Mouse (Mus musculus): Measurements from ENCODE around the gene Kcnq5. TPM values are rescaled to one million over a fixed set of nuclear protein-coding genes. Genes with fewer than 3 reads are reported as not detected.
A peak's percentile ranks its signal among the peaks of the same experiment; 100 is the strongest.
"Not testable (repeated sequence)": the region's sequence is repeated elsewhere in the genome, so short reads cannot be mapped to it uniquely, and the experiment has no call there.

Kcnq5 gene
- polyA plus RNA-seq, 1 experiment from 2014 or later, result 0.72 TPM

GRCm38 (mm10) chr1:21600606-21601005 is 361.1 kb downstream of the Kcnq5 start:
- WGBS, result 78% methylated on average over 4 of the region's 4 CpGs
- Histone ChIP-seq H3K36me3 (no peaks in the 10 kb centered on the region), H3K4me1 (replicated peaks) (no peaks in the 10 kb centered on the region), H3K27me3 (ENCODE audit: insufficient read depth, poor library complexity, severe bottlenecking) (no peaks in the 10 kb centered on the region), H3K27ac (no peak overlapping the region), H3K9me3 (no peaks in the 10 kb centered on the region), H3K4me3 (no peak overlapping the region)
- no peak for DNase-seq (ENCODE audit: low spot score)

DNA sequence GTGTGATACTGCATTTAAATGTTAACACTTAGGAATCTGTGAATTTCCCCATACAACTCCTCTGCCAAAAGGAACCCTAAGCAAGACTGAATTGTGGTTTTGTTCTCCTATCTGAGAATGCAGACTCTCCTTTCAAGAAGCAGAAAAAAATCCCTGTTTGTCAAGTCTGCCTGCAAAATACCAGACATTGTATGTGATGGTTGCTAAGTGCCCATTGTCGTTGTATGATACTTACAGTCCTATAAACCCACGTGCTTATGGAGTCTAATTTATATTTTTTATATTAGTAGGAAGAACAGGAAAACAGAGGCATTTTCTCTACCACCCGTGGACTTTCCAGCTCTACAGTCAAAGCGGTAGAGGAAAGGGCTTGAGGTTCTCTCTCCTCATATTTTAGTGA is 367.9 kb downstream of the Kcnq5 start:
- no peak overlapping the region for H3K4me3 ChIP-seq
- no peaks in the 10 kb centered on the region for H3K9me3 ChIP-seq
- H3K4me1 ChIP-seq (replicated peaks), result no peaks in the 10 kb centered on the region
- H3K27me3 ChIP-seq (ENCODE audit: insufficient read depth, poor library complexity, severe bottlenecking), result no peaks in the 10 kb centered on the region
- WGBS, result 64% methylated on average over 4 of the region's 4 CpGs
- H3K27ac ChIP-seq, result no peak overlapping the region
- H3K36me3 ChIP-seq, result no peaks in the 10 kb centered on the region
- DNase-seq (ENCODE audit: low spot score), result no peak

- H3K4me1 ChIP-seq (replicated peaks); H3K27ac ChIP-seq; H3K36me3 ChIP-seq; DNase-seq (ENCODE audit: low spot score); H3K4me3 ChIP-seq; H3K9me3 ChIP-seq; H3K27me3 ChIP-seq (ENCODE audit: insufficient read depth, poor library complexity, severe bottlenecking): not testable (repeated sequence)
- WGBS, result 87% methylated on average over 2 of the region's 2 CpGs
Measured at GRCm38 (mm10) chr1:21567397-21567796, 394.3 kb downstream of the Kcnq5 start.

GRCm38 (mm10) chr1:21554630-21555029 is 407.1 kb downstream of the Kcnq5 start:
- H3K27ac ChIP-seq, result no peak overlapping the region
- no peaks in the 10 kb centered on the region for H3K4me1 ChIP-seq (replicated peaks)
- H3K4me3 ChIP-seq, result no peak overlapping the region
- 80% methylated on average over 6 of the region's 6 CpGs for WGBS
- DNase-seq (ENCODE audit: low spot score), result no peak
- no peaks in the 10 kb centered on the region for H3K27me3 ChIP-seq (ENCODE audit: insufficient read depth, poor library complexity, severe bottlenecking)
- H3K9me3 ChIP-seq, result no peaks in the 10 kb centered on the region
- H3K36me3 ChIP-seq, result no peaks in the 10 kb centered on the region

GRCm38 (mm10) chr1:21552715-21553114 is 409.0 kb downstream of the Kcnq5 start:
- Histone ChIP-seq H3K4me1 (replicated peaks) (no peaks in the 10 kb centered on the region), H3K27me3 (ENCODE audit: insufficient read depth, poor library complexity, severe bottlenecking) (no peaks in the 10 kb centered on the region), H3K27ac (no peak overlapping the region), H3K4me3 (no peak overlapping the region), H3K9me3 (no peaks in the 10 kb centered on the region), H3K36me3 (no peaks in the 10 kb centered on the region)
- DNase-seq (ENCODE audit: low spot score), result no peak
- WGBS, result 95% methylated on average over 2 of the region's 2 CpGs

DNA sequence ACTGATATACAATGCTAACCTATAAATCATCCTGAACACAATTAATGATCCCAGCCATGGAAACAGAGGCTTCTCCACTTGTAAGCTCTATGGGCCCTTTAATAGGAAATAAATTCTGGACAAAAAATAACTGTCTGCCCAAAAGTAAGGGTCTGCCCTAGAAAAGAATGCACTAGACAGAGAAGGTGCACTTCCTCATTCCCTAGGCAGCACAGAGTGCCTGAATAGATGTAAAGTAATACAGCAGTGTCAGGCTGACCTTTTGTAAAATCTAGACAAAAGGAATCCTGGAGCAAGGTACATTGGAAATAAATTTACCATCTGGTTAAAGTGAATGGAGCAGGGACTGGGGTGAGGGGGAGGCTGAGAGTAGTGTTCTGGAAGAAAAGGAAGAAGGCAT is 417.8 kb downstream of the Kcnq5 start:
- no peak overlapping the region for H3K4me3 ChIP-seq
- H3K9me3 ChIP-seq, result no peaks in the 10 kb centered on the region
- H3K27ac ChIP-seq, result no peak overlapping the region
- no peaks in the 10 kb centered on the region for H3K27me3 ChIP-seq (ENCODE audit: insufficient read depth, poor library complexity, severe bottlenecking)
- no peaks in the 10 kb centered on the region for H3K4me1 ChIP-seq (replicated peaks)
- no peaks in the 10 kb centered on the region for H3K36me3 ChIP-seq
- DNase-seq (ENCODE audit: low spot score), result no peak

DNA sequence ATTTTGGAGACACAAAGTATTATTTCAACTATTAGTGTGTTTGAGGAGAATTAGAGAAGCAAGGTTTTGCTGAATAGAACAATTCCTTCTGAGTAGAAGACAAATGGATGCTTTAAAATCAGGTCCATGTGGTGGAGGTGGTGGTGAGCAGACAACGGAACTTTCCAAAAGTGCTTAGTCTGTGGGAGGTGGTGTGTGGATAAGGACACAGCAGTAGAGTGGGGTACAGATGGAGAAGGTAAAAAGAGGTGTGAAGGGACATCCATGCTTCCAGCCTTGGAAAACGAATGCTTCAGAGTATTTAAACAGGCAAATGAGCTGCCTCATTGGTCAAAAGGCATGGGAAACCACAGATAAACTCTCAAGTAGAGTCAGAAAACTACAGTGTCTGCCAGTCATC is 422.3 kb downstream of the Kcnq5 start:
- no peaks in the 10 kb centered on the region for H3K27me3 ChIP-seq (ENCODE audit: insufficient read depth, poor library complexity, severe bottlenecking)
- no peaks in the 10 kb centered on the region for H3K36me3 ChIP-seq
- H3K9me3 ChIP-seq, result no peaks in the 10 kb centered on the region
- H3K4me1 ChIP-seq (replicated peaks), result no peaks in the 10 kb centered on the region
- H3K27ac ChIP-seq, result no peak overlapping the region
- H3K4me3 ChIP-seq, result no peak overlapping the region
- WGBS, result 82% methylated on average over 2 of the region's 2 CpGs
- DNase-seq (ENCODE audit: low spot score), result no peak

DNA sequence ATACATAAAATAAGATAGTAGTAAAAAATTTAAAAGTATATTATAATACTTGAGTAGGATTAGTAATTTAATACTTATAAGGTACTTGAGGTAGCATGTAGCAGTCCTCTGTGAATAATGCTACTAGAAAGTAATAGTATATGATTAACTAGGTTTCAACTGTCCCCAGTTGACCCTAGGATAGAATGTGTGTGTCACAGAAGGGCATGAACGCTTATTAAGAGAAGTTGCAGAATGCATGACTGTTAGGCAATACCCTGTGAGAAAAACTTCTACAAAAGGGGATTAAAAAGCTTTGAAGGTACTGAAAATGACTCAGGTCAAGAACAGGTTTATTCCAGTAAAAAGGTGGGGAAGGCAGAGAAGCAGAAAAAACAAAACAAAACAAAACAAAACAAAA is 430.9 kb downstream of the Kcnq5 start:
- DNase-seq (ENCODE audit: low spot score), result no peak
- 78% methylated on average over 1 of the region's 1 CpGs for WGBS

GRCm38 (mm10) chr1:21521995-21522394 is 439.7 kb downstream of the Kcnq5 start:
- 72% methylated on average over 10 of the region's 10 CpGs for WGBS
- Histone ChIP-seq H3K27ac (no peak overlapping the region), H3K36me3 (no peaks in the 10 kb centered on the region), H3K27me3 (ENCODE audit: insufficient read depth, poor library complexity, severe bottlenecking) (no peaks in the 10 kb centered on the region), H3K4me1 (replicated peaks) (no peaks in the 10 kb centered on the region), H3K9me3 (no peaks in the 10 kb centered on the region), H3K4me3 (no peak overlapping the region)
- no peak for DNase-seq (ENCODE audit: low spot score)

More for the DNA sequence above, 430.9 kb downstream of the Kcnq5 start:
- no peaks in the 10 kb centered on the region for H3K4me1 ChIP-seq (replicated peaks)
- no peaks in the 10 kb centered on the region for H3K9me3 ChIP-seq
- no peak overlapping the region for H3K4me3 ChIP-seq
- no peak overlapping the region for H3K27ac ChIP-seq
- no peaks in the 10 kb centered on the region for H3K27me3 ChIP-seq (ENCODE audit: insufficient read depth, poor library complexity, severe bottlenecking)
- no peaks in the 10 kb centered on the region for H3K36me3 ChIP-seq

DNA sequence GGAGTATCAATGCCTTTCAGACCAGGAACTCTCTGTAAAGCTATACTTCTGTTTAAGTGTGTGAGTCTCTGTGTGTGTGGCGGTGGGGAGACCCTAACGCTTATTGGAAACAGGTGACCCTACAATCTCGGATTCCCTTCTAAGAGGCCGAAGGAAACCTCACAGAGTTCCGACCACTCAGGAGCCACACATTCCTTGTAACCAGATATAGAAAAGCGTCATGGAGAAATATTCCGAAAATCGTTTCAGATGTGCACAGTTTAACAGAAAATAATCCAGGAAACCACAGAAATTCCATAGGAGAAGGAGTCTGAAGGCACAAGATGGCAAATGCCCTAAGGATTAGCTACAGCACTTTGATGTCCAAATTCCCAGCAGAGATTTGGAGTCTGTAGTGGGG is 440.3 kb downstream of the Kcnq5 start:
- peak; percentile 6 for DNase-seq (ENCODE audit: low spot score)
- Histone ChIP-seq H3K9me3 (no peaks in the 10 kb centered on the region), H3K36me3 (no peaks in the 10 kb centered on the region), H3K4me3 (no peak overlapping the region), H3K27me3 (ENCODE audit: insufficient read depth, poor library complexity, severe bottlenecking) (no peaks in the 10 kb centered on the region), H3K4me1 (replicated peaks) (no peaks in the 10 kb centered on the region), H3K27ac (no peak overlapping the region)
- WGBS, result 79% methylated on average over 8 of the region's 8 CpGs

DNA sequence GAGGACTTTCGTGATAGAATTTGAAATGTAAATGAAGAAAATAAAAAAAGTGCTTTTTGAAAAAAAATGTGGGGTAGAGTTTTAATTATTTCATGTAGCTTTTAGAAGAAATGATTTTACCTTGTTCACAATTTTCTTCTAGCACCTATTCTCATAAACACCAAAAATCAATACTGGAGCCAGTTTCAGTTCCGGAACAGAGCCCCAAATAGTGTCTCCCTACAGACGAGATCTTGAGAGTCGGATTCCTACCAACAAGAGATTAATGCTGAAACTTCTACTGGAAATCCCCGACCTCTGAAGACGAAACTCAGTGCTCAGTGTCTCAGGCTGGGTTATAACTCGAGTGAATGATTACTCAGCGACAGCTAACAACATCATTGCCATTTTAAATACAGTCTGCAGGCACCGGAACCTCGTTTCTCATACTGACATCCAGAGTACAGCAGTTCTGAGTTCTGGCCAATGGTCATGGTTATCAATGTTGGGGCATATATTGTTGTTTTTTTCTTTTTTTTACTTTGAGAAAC is 441.6 kb downstream of the Kcnq5 start:
- Histone ChIP-seq H3K9me3 (no peaks in the 10 kb centered on the region), H3K36me3 (no peaks in the 10 kb centered on the region), H3K27ac (no peak overlapping the region), H3K27me3 (ENCODE audit: insufficient read depth, poor library complexity, severe bottlenecking) (no peaks in the 10 kb centered on the region), H3K4me3 (no peak overlapping the region), H3K4me1 (replicated peaks) (no peaks in the 10 kb centered on the region)
- WGBS, result 88% methylated on average over 10 of the region's 10 CpGs
- DNase-seq (ENCODE audit: low spot score), result no peak

DNA sequence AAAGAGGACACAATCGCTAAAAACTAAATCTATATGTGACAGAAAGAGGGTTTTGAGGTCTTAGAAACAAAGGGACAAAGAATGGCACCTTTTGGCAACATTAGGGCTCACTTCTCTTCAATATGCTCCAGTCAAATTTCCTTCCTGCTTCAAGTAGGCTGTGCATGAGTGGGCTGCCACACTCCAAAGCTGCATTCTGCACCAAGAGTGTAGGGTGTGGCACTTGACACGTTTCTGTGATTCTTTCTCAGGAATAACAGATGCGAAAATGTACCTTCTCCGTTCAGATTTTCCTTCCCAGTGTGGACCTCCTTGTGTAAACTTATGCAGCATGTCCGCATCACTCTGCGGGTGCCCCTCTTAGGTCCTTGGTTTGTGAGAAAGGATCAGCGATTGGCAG is 455.1 kb downstream of the Kcnq5 start:
- no peak overlapping the region for H3K27ac ChIP-seq
- H3K36me3 ChIP-seq, result no peaks in the 10 kb centered on the region
- H3K9me3 ChIP-seq, result no peaks in the 10 kb centered on the region
- no peak for DNase-seq (ENCODE audit: low spot score)
- WGBS, result 84% methylated on average over 7 of the region's 7 CpGs
- H3K4me1 ChIP-seq (replicated peaks), result no peaks in the 10 kb centered on the region
- no peak overlapping the region for H3K4me3 ChIP-seq
- H3K27me3 ChIP-seq (ENCODE audit: insufficient read depth, poor library complexity, severe bottlenecking), result no peaks in the 10 kb centered on the region

DNA sequence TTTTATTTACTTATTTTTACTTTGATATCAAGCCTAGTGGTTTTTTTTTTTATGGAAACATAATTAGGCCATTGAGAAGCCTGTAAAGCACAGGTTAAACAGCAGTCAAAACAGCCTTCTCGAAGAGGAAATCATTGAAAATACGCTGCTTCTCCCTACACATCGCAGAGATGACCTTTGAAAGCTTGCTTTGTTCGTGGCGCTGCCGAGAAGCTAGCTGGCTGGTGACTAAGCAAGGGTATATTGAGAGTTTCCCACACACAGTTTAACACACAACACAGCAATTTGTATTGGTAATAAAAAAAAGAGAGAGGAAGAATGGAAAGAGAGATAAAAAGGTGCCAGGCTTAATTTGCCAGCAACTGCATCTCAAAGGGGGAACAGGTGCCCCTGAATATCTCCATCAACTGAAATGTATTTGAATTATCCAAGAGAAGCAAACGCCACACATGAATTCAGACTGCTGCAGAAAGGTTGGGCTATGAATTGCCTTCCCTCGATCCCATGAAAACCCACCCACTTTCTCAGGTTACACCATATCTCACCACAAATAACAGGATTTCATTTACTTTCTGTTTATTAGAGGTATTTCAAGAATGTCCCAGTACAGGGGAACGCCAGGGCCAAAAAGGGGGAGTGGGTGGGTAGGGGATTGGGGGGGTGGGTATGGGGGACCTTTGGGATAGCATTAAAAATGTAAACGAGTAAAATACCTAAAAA is 461.8 kb downstream of the Kcnq5 start:
- Histone ChIP-seq H3K27me3 (ENCODE audit: insufficient read depth, poor library complexity, severe bottlenecking) (no peaks in the 10 kb centered on the region), H3K4me3 (no peak overlapping the region), H3K4me1 (replicated peaks) (no peaks in the 10 kb centered on the region), H3K36me3 (no peaks in the 10 kb centered on the region), H3K9me3 (no peaks in the 10 kb centered on the region), H3K27ac (no peak overlapping the region)
- DNase-seq (ENCODE audit: low spot score), result no peak
- 64% methylated on average over 10 of the region's 10 CpGs for WGBS

DNA sequence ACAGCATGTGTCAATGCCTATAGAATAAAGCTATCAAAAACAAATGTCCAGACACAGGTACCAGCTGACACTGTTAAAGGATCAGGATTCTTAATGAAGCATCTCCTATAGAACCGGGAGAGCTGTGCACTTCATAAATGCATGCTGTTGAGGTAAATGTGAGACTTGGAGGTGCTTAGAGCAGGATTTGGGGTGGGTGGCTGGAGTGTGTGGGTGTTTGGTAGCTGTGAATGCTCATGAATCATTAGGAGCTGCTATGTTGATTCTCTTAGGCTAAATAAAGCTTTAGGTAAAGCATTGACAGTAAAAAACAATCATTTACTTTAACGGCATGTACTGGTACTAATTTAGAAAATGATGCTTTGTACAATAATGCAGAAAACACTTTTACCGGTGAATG is 465.4 kb downstream of the Kcnq5 start:
- WGBS, result 94% methylated on average over 3 of the region's 3 CpGs
- H3K27me3 ChIP-seq (ENCODE audit: insufficient read depth, poor library complexity, severe bottlenecking), result no peaks in the 10 kb centered on the region
- H3K4me1 ChIP-seq (replicated peaks), result no peaks in the 10 kb centered on the region
- H3K27ac ChIP-seq, result no peak overlapping the region
- no peak overlapping the region for H3K4me3 ChIP-seq
- no peak for DNase-seq (ENCODE audit: low spot score)
- no peaks in the 10 kb centered on the region for H3K36me3 ChIP-seq
- no peaks in the 10 kb centered on the region for H3K9me3 ChIP-seq

Measured in hindbrain, embryonic 10.5 days (tissue).